Mouse (Mus musculus): ENCODE measurements around the gene Cyp2w1. TPM values are rescaled to one million over a fixed set of nuclear protein-coding genes. Genes with fewer than 3 reads are reported as not detected.
"Not testable (repeated sequence)": the region's sequence is repeated elsewhere in the genome, so short reads cannot be mapped to it uniquely, and the experiment has no call there.

The Cyp2w1 gene
- total RNA-seq, 1 experiment from 2014 or later, result not detected

DNA sequence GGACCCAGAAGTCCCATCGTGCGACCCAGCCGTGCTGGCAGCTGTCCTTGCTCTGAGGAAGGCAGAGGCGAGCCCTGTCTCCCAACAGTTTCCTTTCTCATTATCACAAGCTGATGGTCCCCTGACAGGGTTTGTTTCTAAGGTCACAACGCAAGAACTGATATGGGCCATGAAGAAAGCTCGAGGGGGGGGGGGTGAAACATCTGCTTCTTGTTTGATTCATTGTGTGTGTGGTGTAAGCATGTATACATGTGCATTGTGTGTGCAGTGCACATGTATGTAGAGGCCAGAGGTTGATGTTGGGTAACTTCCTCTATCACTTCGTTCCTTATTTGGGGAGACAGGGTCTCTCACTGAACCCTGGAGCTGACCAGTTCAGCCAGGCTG lies 24.8 kb upstream of the Cyp2w1 start:
- ATAC-seq (ENCODE audit: extremely low read depth, insufficient number of reproducible peaks, low FRiP score, poor library complexity, severe bottlenecking), result no peak

- ATAC-seq (ENCODE audit: extremely low read depth, insufficient number of reproducible peaks, low FRiP score, poor library complexity, severe bottlenecking), result no peak
These were observed 21.7 kb upstream of the Cyp2w1 start for GRCm38 (mm10) chr5:139330766-139331165.

GRCm38 (mm10) chr5:139331742-139332141 lies 20.7 kb upstream of the Cyp2w1 start:
- peak; percentile 63; the same call in 1 of the 2 replicates for ATAC-seq (ENCODE audit: extremely low read depth, insufficient number of reproducible peaks, low FRiP score, poor library complexity, severe bottlenecking)

GRCm38 (mm10) chr5:139332590-139333272 lies 19.7 kb upstream of the Cyp2w1 start:
- ATAC-seq (ENCODE audit: extremely low read depth, insufficient number of reproducible peaks, low FRiP score, poor library complexity, severe bottlenecking), result no peak

DNA sequence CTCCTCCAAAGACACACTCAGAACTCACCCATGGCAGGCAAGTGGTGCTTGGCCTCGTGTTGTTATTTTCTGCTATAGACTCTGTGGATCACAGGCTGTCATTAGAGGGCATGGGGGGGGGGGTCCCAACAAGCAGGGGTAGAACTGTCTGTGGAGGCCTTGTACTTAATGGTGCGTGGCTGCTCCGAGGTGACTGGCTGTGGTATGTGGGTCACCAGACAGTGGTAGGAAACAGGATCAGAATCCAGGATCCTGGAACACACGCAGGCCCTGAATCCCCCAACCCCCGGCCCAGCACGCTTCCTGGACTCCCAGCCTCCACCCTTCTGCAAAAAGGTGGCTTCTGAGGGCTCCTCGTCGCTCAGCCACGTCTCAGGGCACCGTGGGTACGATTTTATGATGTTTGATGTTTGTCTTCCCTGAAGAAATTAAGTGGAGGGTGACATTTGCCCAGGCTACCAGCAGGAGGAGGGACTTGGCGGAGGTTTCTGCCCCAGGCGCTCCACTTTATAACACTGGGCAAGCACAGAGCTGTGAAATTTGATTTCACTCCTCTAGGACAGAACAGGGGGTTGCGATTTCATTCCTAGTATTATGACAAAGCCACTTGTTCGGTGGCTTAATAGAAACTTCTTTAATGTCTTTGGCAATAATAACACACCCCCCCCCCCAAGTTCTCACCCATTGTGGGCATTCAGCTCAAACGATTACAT lies 19.0 kb upstream of the Cyp2w1 start:
- ATAC-seq (ENCODE audit: extremely low read depth, insufficient number of reproducible peaks, low FRiP score, poor library complexity, severe bottlenecking), result no peak

DNA sequence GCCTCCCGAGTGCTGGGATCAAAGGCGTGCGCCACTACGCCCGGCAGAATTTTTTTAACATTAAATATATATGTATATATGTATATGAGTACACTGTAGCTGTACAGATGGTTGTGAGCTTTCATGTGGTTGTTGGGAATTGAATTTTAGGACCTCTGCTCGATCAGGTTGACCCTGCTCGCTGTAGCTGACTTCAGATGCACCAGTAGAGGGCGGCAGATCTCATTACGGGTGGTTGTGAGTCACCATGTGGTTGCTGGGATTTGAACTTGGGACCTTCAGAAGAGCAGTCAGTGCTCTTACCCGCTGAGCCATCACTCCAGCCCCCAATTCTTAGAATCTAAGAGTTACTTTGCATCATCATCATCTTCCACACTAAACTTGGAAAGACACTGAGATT lies 18.0 kb upstream of the Cyp2w1 start:
- ATAC-seq (ENCODE audit: extremely low read depth, insufficient number of reproducible peaks, low FRiP score, poor library complexity, severe bottlenecking), result not testable (repeated sequence)

DNA sequence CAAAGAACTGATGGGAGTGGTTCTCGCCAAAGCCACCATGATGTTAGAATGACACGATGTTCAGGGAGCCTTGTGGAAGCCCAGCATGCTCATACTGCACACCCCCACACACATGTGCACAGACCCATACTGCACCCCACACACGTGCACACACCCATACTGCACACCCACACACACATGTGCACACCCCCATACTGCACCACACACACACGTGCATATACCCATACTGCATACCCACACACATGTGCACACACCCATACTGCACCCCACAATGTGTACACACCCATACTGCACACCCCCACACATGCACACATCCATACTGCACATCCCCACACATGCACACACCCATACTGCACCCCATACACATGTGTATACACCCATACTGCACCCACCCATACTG lies 16.8 kb upstream of the Cyp2w1 start:
- ATAC-seq (ENCODE audit: extremely low read depth, insufficient number of reproducible peaks, low FRiP score, poor library complexity, severe bottlenecking), result no peak

DNA sequence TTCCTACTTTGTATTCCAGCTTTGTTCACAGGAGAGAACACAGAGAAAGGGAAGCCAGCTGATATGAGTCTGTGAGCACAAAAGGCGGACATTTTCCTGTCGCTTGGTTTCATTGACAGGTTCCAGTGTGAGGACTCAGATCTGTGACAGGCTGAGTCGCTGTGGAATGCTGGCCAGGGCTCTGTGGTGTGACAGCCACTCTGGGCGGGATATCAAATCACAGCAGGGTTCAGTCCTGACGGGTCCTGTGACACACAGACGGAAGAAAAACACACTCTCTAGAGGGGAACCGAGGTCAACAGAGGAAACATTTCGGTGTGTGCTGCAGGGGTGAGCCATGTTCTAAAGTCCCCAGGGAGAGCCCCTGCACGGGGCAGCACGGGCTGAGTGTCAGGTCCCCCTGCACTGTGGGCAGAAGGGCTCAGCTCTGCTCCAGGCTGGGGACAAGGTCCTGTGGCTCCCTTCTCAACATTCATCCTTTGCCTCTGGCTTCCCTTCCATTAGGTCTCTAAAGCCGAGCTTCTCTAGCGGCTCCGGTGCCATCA lies 14.5 kb upstream of the Cyp2w1 start:
- no peak for ATAC-seq (ENCODE audit: extremely low read depth, insufficient number of reproducible peaks, low FRiP score, poor library complexity, severe bottlenecking)

GRCm38 (mm10) chr5:139338403-139338802 lies 14.0 kb upstream of the Cyp2w1 start:
- no peak for ATAC-seq (ENCODE audit: extremely low read depth, insufficient number of reproducible peaks, low FRiP score, poor library complexity, severe bottlenecking)

GRCm38 (mm10) chr5:139338891-139339290 lies 13.5 kb upstream of the Cyp2w1 start:
- no peak for ATAC-seq (ENCODE audit: extremely low read depth, insufficient number of reproducible peaks, low FRiP score, poor library complexity, severe bottlenecking)

GRCm38 (mm10) chr5:139344021-139344686 lies 8.3 kb upstream of the Cyp2w1 start:
- peak; percentile 73 for ATAC-seq (ENCODE audit: extremely low read depth, insufficient number of reproducible peaks, low FRiP score, poor library complexity, severe bottlenecking)

DNA sequence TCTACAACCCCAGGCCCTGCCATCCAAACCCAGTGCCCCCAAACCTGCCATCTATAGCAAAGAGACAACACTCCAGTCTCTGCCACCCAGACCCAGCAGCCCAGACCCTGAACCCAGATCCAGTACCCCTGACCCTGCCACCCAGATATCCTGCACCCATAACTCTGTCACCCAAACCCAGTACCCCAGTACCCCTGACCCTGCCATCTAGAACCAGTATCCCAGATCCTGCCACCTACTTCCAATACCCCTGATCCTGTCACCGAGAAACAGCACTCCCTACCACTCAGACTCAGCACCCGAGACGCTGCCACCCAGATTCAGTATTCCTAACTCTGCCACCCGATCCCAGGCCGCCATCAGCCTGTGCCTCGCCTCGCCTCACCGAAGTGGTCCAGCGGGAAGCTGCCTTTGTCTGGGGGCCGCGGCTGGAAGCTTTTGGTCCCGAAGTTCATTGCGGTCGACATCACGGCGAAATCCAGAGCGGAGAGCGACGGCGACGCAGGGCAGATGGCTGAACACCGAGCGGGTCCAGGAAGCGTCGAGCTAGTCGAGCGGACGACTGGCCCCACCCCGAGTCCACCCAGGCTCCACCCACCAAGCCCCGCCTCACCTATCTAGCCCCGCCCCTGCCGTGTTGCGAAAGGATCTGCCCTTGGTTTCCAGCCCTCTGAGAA lies 7.6 kb upstream of the Cyp2w1 start:
- peak; percentile 96 for ATAC-seq (ENCODE audit: extremely low read depth, insufficient number of reproducible peaks, low FRiP score, poor library complexity, severe bottlenecking)

DNA sequence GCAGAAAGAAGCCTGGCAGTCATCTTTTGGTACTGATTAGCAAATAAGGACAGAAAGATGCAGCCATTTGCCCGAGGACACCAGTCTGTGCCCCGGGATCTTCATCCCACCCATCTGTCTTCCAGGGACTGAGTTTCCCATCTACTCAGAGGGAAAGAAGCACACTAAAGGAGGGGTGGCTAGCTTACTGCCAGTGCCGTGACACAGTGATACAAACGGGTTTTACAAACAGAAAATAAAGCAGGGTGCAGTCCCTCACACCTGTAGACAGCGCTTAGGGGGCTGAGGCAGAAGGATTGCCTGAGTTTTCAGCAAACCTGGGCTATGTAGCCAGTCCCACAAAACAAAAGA lies 7.1 kb upstream of the Cyp2w1 start:
- ATAC-seq (ENCODE audit: extremely low read depth, insufficient number of reproducible peaks, low FRiP score, poor library complexity, severe bottlenecking), result no peak

DNA sequence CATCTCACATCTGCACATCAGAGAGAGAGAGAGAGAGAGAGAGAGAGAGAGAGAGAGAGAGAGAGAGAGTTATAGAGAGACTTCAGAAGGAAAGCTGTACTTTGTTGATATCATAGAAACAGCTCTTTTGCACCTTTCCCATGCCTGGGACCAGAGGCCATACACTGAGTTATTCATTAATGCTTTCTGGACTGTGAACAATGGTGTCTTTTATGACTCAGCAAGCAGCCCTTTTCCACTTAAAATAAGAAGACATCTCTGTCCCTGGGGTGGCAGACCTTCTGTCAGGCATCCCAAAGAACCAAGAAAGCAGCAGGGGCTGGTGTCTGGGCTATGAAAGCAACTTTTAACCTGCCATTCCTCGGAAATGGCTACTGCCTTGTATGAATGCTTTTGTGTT lies 5.2 kb upstream of the Cyp2w1 start:
- ATAC-seq (ENCODE audit: extremely low read depth, insufficient number of reproducible peaks, low FRiP score, poor library complexity, severe bottlenecking), result no peak

DNA sequence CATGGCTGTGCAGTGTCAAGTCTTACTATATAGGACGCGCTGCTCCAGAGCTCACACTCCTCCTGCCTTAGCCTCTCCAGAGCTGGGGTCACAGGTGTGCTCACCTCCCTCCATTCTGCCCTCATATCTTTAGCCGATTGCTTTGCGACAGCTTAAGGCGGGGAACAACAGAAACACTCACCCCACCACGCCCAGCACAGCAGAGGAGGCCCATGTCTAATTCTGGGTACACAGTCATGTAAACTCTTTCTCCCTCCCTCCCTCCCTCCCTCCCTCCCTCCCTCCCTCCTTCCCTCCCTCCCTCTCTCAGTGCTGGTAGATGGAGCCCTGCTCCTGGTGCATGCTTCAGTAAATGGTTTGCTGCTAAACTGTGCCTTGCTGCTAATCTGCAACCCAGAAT lies 2.7 kb upstream of the Cyp2w1 start:
- no peak for ATAC-seq (ENCODE audit: extremely low read depth, insufficient number of reproducible peaks, low FRiP score, poor library complexity, severe bottlenecking)

DNA sequence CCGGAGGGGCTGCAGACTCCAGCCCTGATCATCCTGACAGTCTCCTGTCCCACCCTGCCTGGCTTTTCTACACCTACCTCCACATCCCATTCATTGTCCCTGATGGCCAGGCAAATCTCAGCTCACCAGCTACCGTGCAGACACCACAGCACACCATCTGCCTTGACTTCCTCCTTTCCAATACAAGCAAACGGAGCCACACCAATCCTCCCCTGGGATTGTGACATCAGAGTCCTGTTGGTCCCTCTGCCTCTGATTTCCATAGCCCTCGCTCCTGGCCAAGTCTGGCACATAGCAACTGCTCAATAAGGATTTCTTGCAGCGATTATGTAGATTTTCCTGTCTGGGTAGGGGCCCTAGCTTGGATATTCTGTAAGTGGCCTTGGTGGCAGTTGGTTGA lies 1.3 kb upstream of the Cyp2w1 start, which contains the start of gene Cox19:
Gene Cox19 (minus strand): TSS at position 285 of the 400 bp plus-strand sequence.
- ATAC-seq (ENCODE audit: extremely low read depth, insufficient number of reproducible peaks, low FRiP score, poor library complexity, severe bottlenecking), result no peak

- no peak for ATAC-seq (ENCODE audit: extremely low read depth, insufficient number of reproducible peaks, low FRiP score, poor library complexity, severe bottlenecking)
These were observed 789 bp upstream of the Cyp2w1 start for GRCm38 (mm10) chr5:139351628-139352027.

DNA sequence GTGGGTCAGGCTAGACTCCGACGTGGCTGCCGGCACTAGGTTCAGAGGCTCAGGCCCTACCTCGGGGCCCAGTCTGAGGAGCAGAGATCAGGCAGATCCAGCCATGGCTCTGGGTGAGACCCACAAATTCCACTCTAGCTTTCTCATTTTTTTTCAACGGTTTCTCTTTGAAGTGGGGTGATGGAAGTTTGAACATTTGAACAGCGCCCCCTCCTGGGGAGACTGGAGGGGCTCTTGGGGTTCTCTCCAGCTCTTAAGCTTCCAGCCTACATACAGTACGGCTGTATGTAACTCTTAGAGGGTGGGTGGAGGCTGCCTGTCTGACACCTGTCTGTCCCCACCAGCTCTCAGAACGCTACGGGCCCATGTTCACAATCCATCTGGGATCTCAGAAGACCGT lies 1.1 kb downstream of the Cyp2w1 start:
- no peak for ATAC-seq (ENCODE audit: extremely low read depth, insufficient number of reproducible peaks, low FRiP score, poor library complexity, severe bottlenecking)

DNA sequence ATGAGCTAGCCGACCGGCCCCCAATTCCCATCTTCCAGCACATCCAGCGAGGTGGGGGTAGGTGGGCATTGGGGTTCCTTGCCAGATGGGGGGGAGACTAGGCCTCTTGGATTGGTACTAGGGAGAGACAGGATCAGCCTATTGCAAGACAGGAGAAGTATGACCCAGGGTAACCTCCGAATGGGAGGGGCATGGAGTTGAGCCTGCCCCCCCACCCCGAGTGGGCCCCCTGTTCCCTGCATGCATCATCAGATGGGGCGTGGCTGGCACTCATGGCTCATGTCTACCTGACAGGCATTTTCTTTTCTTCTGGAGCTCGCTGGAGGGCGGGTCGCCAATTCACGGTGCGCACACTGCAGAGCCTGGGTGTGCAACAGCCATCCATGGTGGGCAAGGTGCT lies 1.5 kb downstream of the Cyp2w1 start:
- ATAC-seq (ENCODE audit: extremely low read depth, insufficient number of reproducible peaks, low FRiP score, poor library complexity, severe bottlenecking), result no peak

All from neutrophil, adult 5-6 weeks (primary cell).